ENCODE assay signal across 18 mouse cellular contexts in the genomic region with DNA sequence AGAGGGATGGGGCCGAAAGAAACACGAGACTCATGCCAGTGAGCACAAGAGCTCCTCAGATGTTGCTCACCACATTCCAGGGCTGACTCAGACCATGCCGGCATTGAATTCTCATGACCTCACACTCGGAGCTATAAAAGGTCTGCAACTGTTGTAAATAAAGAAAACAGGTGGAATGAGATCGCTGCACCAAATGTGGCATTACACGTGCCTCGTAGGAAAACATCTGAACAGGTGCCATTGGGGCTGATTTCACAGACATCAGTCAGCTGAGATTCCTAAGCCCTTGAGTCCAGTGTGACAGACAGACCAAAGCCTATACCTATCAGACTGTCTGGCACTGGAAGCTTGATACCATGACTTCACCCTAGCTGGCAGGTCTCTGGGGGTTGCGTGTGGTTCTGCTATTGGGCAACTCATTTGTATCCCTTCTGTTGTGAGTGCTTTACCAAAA.
DNase-seq lines count a peak whose midpoint lies in the region; ATAC-seq and TF ChIP-seq lines count a peak whose summit lies in the region.
"Had no signal": no experiment of that assay in that cellular context is flagged by ENCODE, and none has a peak within 500 bp of the region (broad histone marks: within the 10 kb centered on the region; RNA-seq: fewer than 3 reads in every experiment).

No protein-coding gene starts in this region.

- ATAC-seq in embryonic facial prominence, embryonic 11.5 days (replicated peaks; ENCODE audit: insufficient number of reproducible peaks, low FRiP score, low TSS enrichment, low read depth): no peak
- peak; percentile 91 for ATAC-seq in embryonic facial prominence, embryonic 14.5 days (ENCODE audit: low read depth)
- peak; percentile 81; the same call in 1 of the 2 replicates for ATAC-seq in limb, embryonic 15.5 days (ENCODE audit: insufficient number of reproducible peaks, low FRiP score, low TSS enrichment, low read depth)
- ATAC-seq in intestine, postnatal 0 days: no peak
- ATAC-seq: forebrain, postnatal 0 days; midbrain, embryonic 13.5 days had no signal

- 75% methylated on average over 8 of the region's 8 CpGs for WGBS in embryonic facial prominence, embryonic 11.5 days
- 81% methylated on average over 8 of the region's 8 CpGs for WGBS in embryonic facial prominence, embryonic 10.5 days
- WGBS in embryonic facial prominence, embryonic 14.5 days: 67% methylated on average over 8 of the region's 8 CpGs
- whole genome bisulfite sequencing in limb, embryonic 15.5 days: 38% methylated on average over 8 of the region's 8 CpGs
- WGBS in intestine, postnatal 0 days: 72% methylated on average over 8 of the region's 8 CpGs

- intact Hi-C loops in heart, postnatal 10 days (cut with DNase I): no loop called here

- H3K27ac ChIP-seq in embryonic facial prominence, embryonic 11.5 days (replicated peaks; ENCODE audit: low read depth, low read length): no peak overlapping the region
- H3K27ac ChIP-seq in embryonic facial prominence, embryonic 10.5 days (replicated peaks): no peak overlapping the region
- no peak overlapping the region for H3K27ac ChIP-seq in embryonic facial prominence, embryonic 14.5 days (replicated peaks; ENCODE audit: low read depth, low read length)
- H3K27ac ChIP-seq in limb, embryonic 15.5 days: no peak overlapping the region
- no peak overlapping the region for H3K27ac ChIP-seq in intestine, postnatal 0 days (ENCODE audit: low read depth, low read length)
- H3K27ac ChIP-seq: heart, embryonic 10.5 days; midbrain, embryonic 13.5 days had no signal

- no peak overlapping the region for H3K4me2 ChIP-seq in embryonic facial prominence, embryonic 11.5 days (ENCODE audit: low read depth, low read length)
- H3K4me2 ChIP-seq in embryonic facial prominence, embryonic 14.5 days (ENCODE audit: low read depth, low read length): no peak overlapping the region
- no peak overlapping the region for H3K4me2 ChIP-seq in limb, embryonic 15.5 days
- H3K4me2 ChIP-seq in intestine, postnatal 0 days (replicated peaks; ENCODE audit: low read depth): no peak overlapping the region
- H3K4me2 ChIP-seq: midbrain, embryonic 13.5 days had no signal

- no peak overlapping the region for H3K4me3 ChIP-seq in embryonic facial prominence, embryonic 11.5 days (ENCODE audit: low read depth, low read length)
- H3K4me3 ChIP-seq in embryonic facial prominence, embryonic 10.5 days: no peak overlapping the region
- H3K4me3 ChIP-seq in embryonic facial prominence, embryonic 14.5 days (ENCODE audit: low read depth, low read length): no peak overlapping the region
- no peak overlapping the region for H3K4me3 ChIP-seq in limb, embryonic 15.5 days
- no peak overlapping the region for H3K4me3 ChIP-seq in intestine, postnatal 0 days (ENCODE audit: low read depth, low read length)
- H3K4me3 ChIP-seq: erythroblast, embryonic 14.5 days; heart, embryonic 10.5 days; midbrain, embryonic 13.5 days had no signal

- no peak overlapping the region for H3K9ac ChIP-seq in embryonic facial prominence, embryonic 11.5 days (replicated peaks; ENCODE audit: low read length)
- H3K9ac ChIP-seq in embryonic facial prominence, embryonic 14.5 days (ENCODE audit: low read depth, low read length): no peak overlapping the region
- H3K9ac ChIP-seq in limb, embryonic 15.5 days: no peak overlapping the region
- H3K9ac ChIP-seq in intestine, postnatal 0 days (ENCODE audit: low read depth, low read length): no peak overlapping the region
- H3K9ac ChIP-seq: forebrain, postnatal 0 days; midbrain, embryonic 13.5 days had no signal

- no peaks in the 10 kb centered on the region for H3K27me3 ChIP-seq in embryonic facial prominence, embryonic 11.5 days (ENCODE audit: control insufficient read depth, insufficient read depth, low read length)
- H3K27me3 ChIP-seq in embryonic facial prominence, embryonic 10.5 days (replicated peaks; ENCODE audit: low read depth, poor library complexity, severe bottlenecking): no peaks in the 10 kb centered on the region
- no peaks in the 10 kb centered on the region for H3K27me3 ChIP-seq in embryonic facial prominence, embryonic 14.5 days (replicated peaks; ENCODE audit: control insufficient read depth, insufficient read depth, low read length)
- no peaks in the 10 kb centered on the region for H3K27me3 ChIP-seq in limb, embryonic 15.5 days
- no peaks in the 10 kb centered on the region for H3K27me3 ChIP-seq in intestine, postnatal 0 days (replicated peaks; ENCODE audit: control insufficient read depth, insufficient read depth, low read length)
- H3K27me3 ChIP-seq: CH12.LX; midbrain, embryonic 13.5 days had no signal

- TF ChIP-seq CTCF in intestine, postnatal 0 days (IDR thresholded peaks at IDR 0.05; ENCODE audit: low read depth): no peak

- peak; percentile 3 for DNase-seq in embryonic facial prominence, embryonic 11.5 days (ENCODE audit: low spot score)
- no peak for DNase-seq in embryonic facial prominence, embryonic 10.5 days (ENCODE audit: low spot score)
- peak; percentile 27 to 28 for DNase-seq in heart, postnatal 10 days
- DNase-seq in heart, adult 11 months: no peak
- DNase-seq in embryonic facial prominence, embryonic 14.5 days (ENCODE audit: low spot score): peak; percentile 80
- DNase-seq: adrenal gland, adult 8-10 months; forebrain, postnatal 0 days; kidney, postnatal 10 days; lung, adult 18-20 months; lung, postnatal 4 days; right cerebral cortex, postnatal 25 days; thymus, adult 18-20 months had no signal

- H3K4me1 ChIP-seq in embryonic facial prominence, embryonic 11.5 days (ENCODE audit: control insufficient read depth, insufficient read depth, low read length): no peaks in the 10 kb centered on the region
- H3K4me1 ChIP-seq in embryonic facial prominence, embryonic 10.5 days: no peaks in the 10 kb centered on the region
- H3K4me1 ChIP-seq in embryonic facial prominence, embryonic 14.5 days (ENCODE audit: control insufficient read depth, insufficient read depth, low read length): no peaks in the 10 kb centered on the region
- no peaks in the 10 kb centered on the region for H3K4me1 ChIP-seq in limb, embryonic 15.5 days
- no peaks in the 10 kb centered on the region for H3K4me1 ChIP-seq in intestine, postnatal 0 days (replicated peaks; ENCODE audit: control insufficient read depth, insufficient read depth, low read length)
- H3K4me1 ChIP-seq: heart, embryonic 10.5 days; midbrain, embryonic 13.5 days had no signal

- no peaks in the 10 kb centered on the region for H3K9me3 ChIP-seq in embryonic facial prominence, embryonic 11.5 days (replicated peaks; ENCODE audit: control insufficient read depth, low read length)
- H3K9me3 ChIP-seq in embryonic facial prominence, embryonic 10.5 days: no peaks in the 10 kb centered on the region
- H3K9me3 ChIP-seq in embryonic facial prominence, embryonic 14.5 days (ENCODE audit: control insufficient read depth, low read length): no peaks in the 10 kb centered on the region
- H3K9me3 ChIP-seq in limb, embryonic 15.5 days: no peaks in the 10 kb centered on the region
- H3K9me3 ChIP-seq in intestine, postnatal 0 days (ENCODE audit: control insufficient read depth): no peaks in the 10 kb centered on the region
- H3K9me3 ChIP-seq: heart, embryonic 10.5 days; midbrain, embryonic 13.5 days had no signal

- no peaks in the 10 kb centered on the region for H3K36me3 ChIP-seq in embryonic facial prominence, embryonic 11.5 days (replicated peaks; ENCODE audit: control insufficient read depth, insufficient read depth, low read depth, low read length)
- H3K36me3 ChIP-seq in embryonic facial prominence, embryonic 10.5 days (replicated peaks): no peaks in the 10 kb centered on the region
- no peaks in the 10 kb centered on the region for H3K36me3 ChIP-seq in embryonic facial prominence, embryonic 14.5 days (ENCODE audit: control insufficient read depth, insufficient read depth, low read length)
- H3K36me3 ChIP-seq in limb, embryonic 15.5 days: no peaks in the 10 kb centered on the region
- no peaks in the 10 kb centered on the region for H3K36me3 ChIP-seq in intestine, postnatal 0 days (ENCODE audit: control insufficient read depth, insufficient read depth)
- H3K36me3 ChIP-seq: heart, embryonic 10.5 days; midbrain, embryonic 13.5 days had no signal

Comparison
In these comparisons a context has a peak if more than half of its experiments do, and no peak if none do; other contexts are left out.
1. ATAC-seq: peak in embryonic facial prominence, embryonic 14.5 days (single experiment) and limb, embryonic 15.5 days (single experiment); none in embryonic facial prominence, embryonic 11.5 days (single experiment) and intestine, postnatal 0 days (single experiment).
2. DNase-seq: peak in embryonic facial prominence, embryonic 11.5 days (single experiment), heart, postnatal 10 days (2 of 2) and embryonic facial prominence, embryonic 14.5 days (single experiment); none in embryonic facial prominence, embryonic 10.5 days (single experiment) and heart, adult 11 months (single experiment).